Mouse (Mus musculus) liver, embryonic 15.5 days (tissue): Measurements from ENCODE around the gene Syngr2. TPM values are rescaled to one million over a fixed set of nuclear protein-coding genes. Genes with fewer than 3 reads are reported as not detected.
"Not testable (repeated sequence)": the region's sequence is repeated elsewhere in the genome, so short reads cannot be mapped to it uniquely, and the experiment has no call there.

Source experiments
- ATAC-seq: fragments of 200-750 bp; cut with Nextera tagmentation; 2 replicates; pipeline ENCODE4 v1.8.0; 2017; ENCODE audit warnings: moderate number of reproducible peaks, mild to moderate bottlenecking, moderate library complexity; ENCODE audit not compliant: insufficient read depth
- H3K27ac ChIP-seq: fragments of 300-500 bp; sonication (generic); replicated peaks from 2 replicates; pipeline ENCODE4 v1.5.1; 2015; ENCODE audit warnings: mild to moderate bottlenecking, inconsistent platforms
- H3K27me3 ChIP-seq: fragments of 300-500 bp; sonication (generic); 2 replicates; pipeline ENCODE4 v1.6.1; 2015; ENCODE audit warnings: mild to moderate bottlenecking, inconsistent platforms
- H3K36me3 ChIP-seq: fragments of 300-500 bp; sonication (generic); replicated peaks from 2 replicates; pipeline ENCODE4 v1.6.1; 2015; ENCODE audit warnings: moderate library complexity, mild to moderate bottlenecking, inconsistent platforms
- H3K4me1 ChIP-seq: fragments of 300-500 bp; sonication (generic); replicated peaks from 2 replicates; pipeline ENCODE4 v1.6.1; 2015; ENCODE audit warnings: inconsistent platforms
- H3K4me2 ChIP-seq: fragments of 300-500 bp; sonication (generic); 2 replicates; pipeline ENCODE4 v1.6.1; 2015; ENCODE audit warnings: moderate library complexity, mild to moderate bottlenecking, inconsistent platforms
- H3K4me3 ChIP-seq: fragments of 300-500 bp; sonication (generic); replicated peaks from 2 replicates; pipeline ENCODE4 v1.5.1; 2015; ENCODE audit warnings: mild to moderate bottlenecking, inconsistent platforms
- H3K9ac ChIP-seq: fragments of 300-500 bp; sonication (generic); 2 replicates; pipeline ENCODE4 v1.6.1; 2015; ENCODE audit warnings: moderate library complexity, mild to moderate bottlenecking, inconsistent platforms
- H3K9me3 ChIP-seq: fragments of 300-500 bp; sonication (generic); replicated peaks from 2 replicates; pipeline ENCODE4 v1.6.1; 2016; ENCODE audit warnings: inconsistent platforms
- WGBS: fragments of 180-500 bp; shearing (Covaris S2); methylation state at CpG from one replicate; pipeline ENCODE4 v1.1.7; 2015; ENCODE audit warnings: mixed read lengths; ENCODE audit not compliant: insufficient replicate concordance; 5-methylcytosine and 5-hydroxymethylcytosine counted together
- polyA plus RNA-seq: library from polyadenylated mRNA; unstranded; fragments of >200 nt; fragmentation: Nextera tagmentation; extraction: Ambion mirVana; gene quantifications from 2 replicates; pipeline ENCODE4 v1.2.1, GENCODE M21; 2015

The Syngr2 gene
- polyA plus RNA-seq, 1 experiment from 2014 or later = 49.2 TPM

DNA sequence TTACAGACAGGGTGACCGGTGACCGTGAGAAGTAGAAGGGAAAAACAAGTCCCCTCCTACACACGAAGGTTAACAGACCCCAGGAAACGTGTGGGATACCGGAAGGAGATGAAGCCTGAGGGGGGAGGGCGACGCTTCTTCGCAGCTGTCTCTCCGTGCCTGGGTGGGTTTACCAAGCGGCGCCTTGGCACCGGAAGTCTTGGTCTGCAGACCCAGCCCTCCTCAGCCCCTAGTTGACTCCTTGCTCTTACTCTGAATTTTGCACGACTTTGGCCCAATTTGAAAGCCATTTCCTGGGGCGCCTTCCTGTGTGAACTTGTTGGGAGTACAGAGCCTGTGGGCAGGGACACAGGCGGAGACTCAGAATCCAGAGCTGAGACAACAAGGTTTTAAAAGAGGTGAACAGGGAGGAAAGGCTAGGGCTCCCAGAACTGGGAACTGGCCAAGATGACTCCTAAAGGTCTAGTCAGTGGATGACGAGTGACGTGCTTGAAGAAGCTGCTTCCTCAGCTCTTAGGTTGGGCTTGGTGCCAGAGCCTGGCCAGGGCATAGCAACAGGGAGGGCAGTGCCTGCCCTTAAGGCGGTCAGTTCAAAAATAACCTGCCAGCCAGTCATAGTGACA is 28.2 kb upstream of the Syngr2 start:
- peak; percentile 8 for ATAC-seq
- Histone ChIP-seq H3K36me3 (peaks cover 52% of the 10 kb centered on the region), H3K4me1 (peaks cover 82% of the 10 kb centered on the region)

DNA sequence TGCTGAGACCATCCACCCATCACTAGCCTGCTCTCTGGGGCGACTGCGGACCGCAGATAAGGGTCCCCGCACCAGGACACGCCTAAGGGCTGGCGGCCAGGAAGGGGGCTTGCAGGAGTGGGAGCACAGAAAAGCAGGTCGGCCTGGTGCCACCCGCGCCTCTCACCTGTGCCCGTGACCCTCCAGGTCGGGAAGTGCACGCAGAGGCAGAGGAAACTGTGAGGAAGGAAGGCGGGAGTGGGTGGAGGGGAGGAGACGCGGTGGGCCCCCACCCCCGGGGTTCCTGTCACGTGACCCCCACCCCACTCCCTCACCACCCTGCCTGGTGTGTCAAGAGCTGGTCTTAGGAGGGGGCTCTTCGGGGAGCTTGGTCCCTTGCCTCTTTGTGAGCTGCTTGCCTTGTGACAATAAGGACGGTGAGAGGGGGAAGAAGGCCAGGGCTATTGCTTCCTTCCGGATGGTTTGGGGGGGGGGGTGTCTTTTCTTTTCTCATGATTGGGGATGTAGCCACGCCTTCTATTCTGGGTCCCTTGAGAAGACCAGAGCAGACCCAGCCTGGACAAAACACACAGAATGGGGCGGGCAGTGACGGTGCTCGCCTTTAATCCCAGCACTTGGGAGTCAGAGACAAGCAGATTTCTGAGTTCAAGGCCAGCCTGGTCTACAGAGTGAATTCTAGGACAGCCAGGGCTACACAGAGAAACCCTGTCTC is 27.3 kb upstream of the Syngr2 start, which contains the start of the genes Tmc8 and Tmc6:
Tmc8 (plus strand) TSS at position 84 of the 712 bp plus-strand sequence.
Tmc6 (minus strand) TSS at position 206 of the 712 bp plus-strand sequence.
- peak within 1 kb of the TSS; percentile 92 for H3K9ac ChIP-seq
- ATAC-seq = peak; percentile 57
- peaks cover 52% of the 10 kb centered on the region for H3K36me3 ChIP-seq
- H3K9me3 ChIP-seq = no peaks in the 10 kb centered on the region
- peaks cover 78% of the 10 kb centered on the region for H3K4me1 ChIP-seq
- peak within 1 kb of the TSS; percentile 99 for H3K27ac ChIP-seq
- peak within 1 kb of the TSS; percentile 96 for H3K4me2 ChIP-seq
- peak within 1 kb of the TSS; percentile 74 for H3K4me3 ChIP-seq
- H3K27me3 ChIP-seq = no peaks in the 10 kb centered on the region
- 8% methylated on average over 24 of the region's 24 CpGs for WGBS

More for the DNA sequence above, 28.2 kb upstream of the Syngr2 start:
- Histone ChIP-seq H3K4me3 (peak overlapping the region; percentile 74), H3K27me3 (no peaks in the 10 kb centered on the region), H3K27ac (peak overlapping the region; percentile 99), H3K9ac (peak overlapping the region; percentile 92), H3K9me3 (no peaks in the 10 kb centered on the region), H3K4me2 (peak overlapping the region; percentile 96)
- WGBS = 2% methylated on average over 18 of the region's 18 CpGs

GRCm38 (mm10) chr11:117782705-117783034 is 26.8 kb upstream of the Syngr2 start:
- Histone ChIP-seq H3K4me1 (peaks cover 73% of the 10 kb centered on the region), H3K4me3 (peak overlapping the region; percentile 74), H3K27me3 (no peaks in the 10 kb centered on the region), H3K27ac (peak overlapping the region; percentile 99), H3K4me2 (peak overlapping the region; percentile 96), H3K9ac (peak overlapping the region; percentile 92), H3K9me3 (no peaks in the 10 kb centered on the region), H3K36me3 (peaks cover 52% of the 10 kb centered on the region)
- WGBS = 10% methylated on average over 9 of the region's 9 CpGs
- no peak for ATAC-seq

DNA sequence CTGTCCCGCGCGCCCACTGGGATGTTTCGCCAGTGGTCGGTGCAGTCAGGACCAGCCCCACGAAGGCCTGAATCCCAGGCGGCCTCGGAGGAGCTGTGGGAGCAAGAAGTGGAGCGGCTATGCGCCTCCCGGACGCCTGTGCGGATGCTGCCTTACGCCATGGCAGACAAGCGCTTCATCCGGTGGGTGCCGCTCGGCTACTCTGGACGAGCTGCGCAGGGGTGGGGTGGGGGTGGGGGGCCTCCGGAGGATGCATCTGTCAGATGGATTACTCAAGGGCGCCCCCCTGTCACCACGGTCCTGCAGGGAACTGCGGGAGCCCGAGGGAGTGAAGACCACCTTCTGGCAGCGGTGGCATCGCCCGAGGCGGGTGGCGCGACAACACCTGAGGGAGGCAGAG is 26.4 kb upstream of the Syngr2 start:
- Histone ChIP-seq H3K4me1 (peaks cover 69% of the 10 kb centered on the region), H3K4me3 (peak overlapping the region; percentile 74), H3K27ac (peak overlapping the region; percentile 99), H3K36me3 (peaks cover 52% of the 10 kb centered on the region), H3K9ac (peak overlapping the region; percentile 92), H3K27me3 (no peaks in the 10 kb centered on the region), H3K4me2 (peak overlapping the region; percentile 96), H3K9me3 (no peaks in the 10 kb centered on the region)
- ATAC-seq = peak; percentile 1
- WGBS = 1% methylated on average over 31 of the region's 31 CpGs

- Histone ChIP-seq H3K9ac (peak overlapping the region; percentile 92), H3K27me3 (no peaks in the 10 kb centered on the region), H3K4me1 (peaks cover 62% of the 10 kb centered on the region), H3K36me3 (peaks cover 51% of the 10 kb centered on the region), H3K4me3 (peak overlapping the region; percentile 74), H3K9me3 (no peaks in the 10 kb centered on the region), H3K27ac (peak overlapping the region; percentile 99), H3K4me2 (peak overlapping the region; percentile 96)
- ATAC-seq = peak; percentile 20; the same call in 1 of the 2 replicates
- WGBS = 39% methylated on average over 10 of the region's 10 CpGs
Measured at GRCm38 (mm10) chr11:117783683-117784309, 25.7 kb upstream of the Syngr2 start.

DNA sequence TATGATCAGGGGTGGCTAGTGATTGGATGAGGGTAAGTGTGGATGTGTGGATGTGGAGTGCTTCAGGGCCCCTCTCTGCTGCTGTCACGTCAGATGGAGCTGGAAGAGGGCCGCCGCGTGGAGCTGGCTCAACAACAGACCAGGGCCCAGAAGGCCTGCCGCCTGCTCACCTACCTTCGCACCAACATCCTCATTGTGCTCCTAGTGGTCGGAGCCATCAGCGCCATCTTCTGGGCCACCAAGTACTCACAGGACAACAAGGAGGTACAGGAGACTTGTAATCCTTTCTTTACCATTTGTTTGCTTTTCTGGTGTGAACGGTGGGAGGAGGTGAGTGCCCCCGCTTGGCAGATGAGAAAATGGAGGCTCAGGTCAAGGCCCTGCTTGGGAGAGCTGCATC is 23.2 kb upstream of the Syngr2 start:
- H3K4me2 ChIP-seq = peak overlapping the region; percentile 41
- H3K4me1 ChIP-seq = peaks cover 70% of the 10 kb centered on the region
- 13% methylated on average over 10 of the region's 10 CpGs for WGBS
- peaks cover 60% of the 10 kb centered on the region for H3K36me3 ChIP-seq
- no peaks in the 10 kb centered on the region for H3K27me3 ChIP-seq
- H3K4me3 ChIP-seq = no peak overlapping the region
- no peaks in the 10 kb centered on the region for H3K9me3 ChIP-seq
- no peak for ATAC-seq
- H3K9ac ChIP-seq = peak overlapping the region; percentile 17; the same call in 1 of the 2 replicates
- H3K27ac ChIP-seq = peak overlapping the region; percentile 99

- not testable (repeated sequence) for H3K4me3 ChIP-seq, H3K4me2 ChIP-seq, H3K27me3 ChIP-seq, H3K9me3 ChIP-seq, ATAC-seq, H3K9ac ChIP-seq
- H3K4me1 ChIP-seq = peaks cover 70% of the 10 kb centered on the region
- peaks cover 73% of the 10 kb centered on the region for H3K36me3 ChIP-seq
- 0 out of 2 replicates have a peak overlapping the region, but pooled peaks have one; percentile 20 for H3K27ac ChIP-seq
- 84% methylated on average over 7 of the region's 7 CpGs for WGBS
Measured at GRCm38 (mm10) chr11:117788481-117788880, 21.0 kb upstream of the Syngr2 start.

GRCm38 (mm10) chr11:117790286-117790685 is 19.2 kb upstream of the Syngr2 start:
- Histone ChIP-seq H3K27ac (peak overlapping the region; percentile 85), H3K4me3 (peak overlapping the region; percentile 46)

GRCm38 (mm10) chr11:117790703-117791440 is 18.6 kb upstream of the Syngr2 start:
- Histone ChIP-seq H3K4me3 (peak overlapping the region; percentile 46), H3K4me1 (peaks cover 67% of the 10 kb centered on the region), H3K4me2 (peak overlapping the region; percentile 80), H3K9me3 (no peaks in the 10 kb centered on the region), H3K36me3 (peaks cover 51% of the 10 kb centered on the region), H3K9ac (peak overlapping the region; percentile 39), H3K27ac (peak overlapping the region; percentile 85), H3K27me3 (no peaks in the 10 kb centered on the region)
- 40% methylated on average over 23 of the region's 23 CpGs for WGBS
- peak; percentile 73 for ATAC-seq

More at GRCm38 (mm10) chr11:117790286-117790685, 19.2 kb upstream of the Syngr2 start:
- Histone ChIP-seq H3K27me3 (no peaks in the 10 kb centered on the region), H3K36me3 (peaks cover 57% of the 10 kb centered on the region), H3K9ac (peak overlapping the region; percentile 39), H3K4me1 (peaks cover 67% of the 10 kb centered on the region), H3K9me3 (no peaks in the 10 kb centered on the region), H3K4me2 (peak overlapping the region; percentile 80)
- WGBS = 4% methylated on average over 14 of the region's 14 CpGs
- peak; percentile 58 for ATAC-seq

GRCm38 (mm10) chr11:117791441-117791761 is 18.1 kb upstream of the Syngr2 start:
- H3K4me1 ChIP-seq = peaks cover 68% of the 10 kb centered on the region
- ATAC-seq = no peak
- no peaks in the 10 kb centered on the region for H3K9me3 ChIP-seq
- no peak overlapping the region for H3K4me3 ChIP-seq
- H3K27me3 ChIP-seq = no peaks in the 10 kb centered on the region
- WGBS = 82% methylated on average over 9 of the region's 9 CpGs
- peak overlapping the region; percentile 39; the same call in 1 of the 2 replicates for H3K9ac ChIP-seq
- H3K27ac ChIP-seq = peak overlapping the region; percentile 85
- peak overlapping the region; percentile 80 for H3K4me2 ChIP-seq
- peaks cover 46% of the 10 kb centered on the region for H3K36me3 ChIP-seq
